Mouse (Mus musculus) activated CD4-positive, CD25-positive, alpha-beta regulatory T cell, adult 4 months (primary cell): Measurements from ENCODE around the gene Gm20905. TPM values are rescaled to one million over a fixed set of nuclear protein-coding genes. Genes with fewer than 3 reads are reported as not detected.
"Not testable (repeated sequence)": the region's sequence is repeated elsewhere in the genome, so short reads cannot be mapped to it uniquely, and the experiment has no call there.

Experiments
- ATAC-seq: one replicate; pipeline ENCODE4 v1.8.0; 2017
- polyA plus RNA-seq, 2 experiments: library from polyadenylated mRNA; unstranded; fragments of 100-300 nt; shearing (Covaris generic); gene quantifications; one replicate each; pipeline ENCODE4 v1.2.1; 2017

The Gm20905 gene
- not detected for polyA plus RNA-seq

GRCm38 (mm10) chrY:37259503-37259902 is at the start of gene Gm20905:
Gene Gm20905 (minus strand): TSS chrY:37259603.
- ATAC-seq: not testable (repeated sequence)
